Mouse (Mus musculus) gastrocnemius, postnatal 25 days (tissue): ENCODE measurements around the gene Spice1. TPM values are rescaled to one million over a fixed set of nuclear protein-coding genes. Genes with fewer than 3 reads are reported as not detected.

Experiments
- total RNA-seq, 2 experiments: library from RNA; stranded (reverse); gene quantifications; 1 replicate in 1 of 2; 2 replicates in 1 of 2; pipeline ENCODE4 v1.2.3; 2021

Spice1 gene
- total RNA-seq, 2 experiments from 2014 or later, result 4.4 to 4.9 TPM

Other genes starting within 250 kb of the Spice1 start
- 10 to 100 TPM; 19.5 to 22.4 TPM for gene Atp6v1a, start 207.4 kb upstream of the Spice1 start, total RNA-seq
- gene Naa50, start 207.3 kb upstream of the Spice1 start, total RNA-seq, result 100 to 1,000 TPM; 138 to 160 TPM
- gene Usf3, start 173.9 kb upstream of the Spice1 start, total RNA-seq, result 10 to 100 TPM; 24.3 to 36.1 TPM
- gene Sidt1, start 13.9 kb upstream of the Spice1 start, total RNA-seq, result under 1 TPM; 0.18 to 0.40 TPM
- not detected for gene Cfap44, start 47.7 kb downstream of the Spice1 start, total RNA-seq
- 1 to 10 TPM; 4.0 to 5.7 TPM for gene Boc, start 211.8 kb downstream of the Spice1 start, total RNA-seq